Mouse (Mus musculus): ENCODE data around the gene Traf5. TPM values are rescaled to one million over a fixed set of nuclear protein-coding genes. Genes with fewer than 3 reads are reported as not detected.

Gene Traf5
- polyA plus RNA-seq, 1 experiment from 2014 or later, result 8.1 TPM

GRCm38 (mm10) chr1:192109169-192109568, 16.8 kb upstream of the Traf5 start:
- Histone ChIP-seq H3K27me3 (no peaks in the 10 kb centered on the region), H3K36me3 (peaks cover 34% of the 10 kb centered on the region), H3K4me3 (replicated peaks) (no peak overlapping the region), H3K27ac (no peak overlapping the region), H3K4me2 (no peak overlapping the region), H3K9me3 (replicated peaks) (no peaks in the 10 kb centered on the region), H3K9ac (no peak overlapping the region), H3K4me1 (replicated peaks) (peaks cover 17% of the 10 kb centered on the region)
- ATAC-seq (ENCODE audit: low read depth) (no peak), DNase-seq (no peak)
- WGBS (ENCODE audit: insufficient replicate concordance), result 73% methylated on average over 6 of the region's 6 CpGs

GRCm38 (mm10) chr1:192107352-192107751, 15.0 kb upstream of the Traf5 start:
- Histone ChIP-seq H3K9me3 (replicated peaks) (no peaks in the 10 kb centered on the region), H3K4me1 (replicated peaks) (peaks cover 25% of the 10 kb centered on the region), H3K36me3 (peaks cover 35% of the 10 kb centered on the region), H3K27ac (no peak overlapping the region), H3K4me2 (no peak overlapping the region), H3K9ac (no peak overlapping the region), H3K4me3 (replicated peaks) (no peak overlapping the region), H3K27me3 (no peaks in the 10 kb centered on the region)
- DNase-seq, result no peak
- peak; percentile 85 for ATAC-seq (ENCODE audit: low read depth)
- WGBS (ENCODE audit: insufficient replicate concordance), result 17% methylated on average over 2 of the region's 2 CpGs

GRCm38 (mm10) chr1:192105902-192106389, 13.6 kb upstream of the Traf5 start:
- WGBS (ENCODE audit: insufficient replicate concordance), result 75% methylated on average over 4 of the region's 4 CpGs
- DNase-seq (no peak), ATAC-seq (ENCODE audit: low read depth) (no peak)
- peaks cover 32% of the 10 kb centered on the region for H3K4me1 ChIP-seq (replicated peaks)
- H3K27ac ChIP-seq, result no peak overlapping the region
- H3K27me3 ChIP-seq, result no peaks in the 10 kb centered on the region
- H3K9ac ChIP-seq, result no peak overlapping the region
- H3K36me3 ChIP-seq, result peaks cover 38% of the 10 kb centered on the region
- no peak overlapping the region for H3K4me2 ChIP-seq
- no peak overlapping the region for H3K4me3 ChIP-seq (replicated peaks)
- H3K9me3 ChIP-seq (replicated peaks), result no peaks in the 10 kb centered on the region

- Histone ChIP-seq H3K4me2 (no peak overlapping the region; the same call in 1 of the 2 replicates), H3K9me3 (replicated peaks) (no peaks in the 10 kb centered on the region), H3K36me3 (peaks cover 35% of the 10 kb centered on the region), H3K4me3 (replicated peaks) (no peak overlapping the region), H3K9ac (no peak overlapping the region), H3K4me1 (replicated peaks) (peaks cover 29% of the 10 kb centered on the region), H3K27ac (no peak overlapping the region), H3K27me3 (no peaks in the 10 kb centered on the region)
- DNase-seq (no peak), ATAC-seq (ENCODE audit: low read depth) (peak; percentile 63)
- WGBS (ENCODE audit: insufficient replicate concordance), result 87% methylated on average over 9 of the region's 9 CpGs
Measured at GRCm38 (mm10) chr1:192104021-192104420, 11.7 kb upstream of the Traf5 start.

GRCm38 (mm10) chr1:192103176-192103575, 10.8 kb upstream of the Traf5 start:
- Histone ChIP-seq H3K4me2 (no peak overlapping the region), H3K4me3 (replicated peaks) (no peak overlapping the region), H3K4me1 (replicated peaks) (peaks cover 26% of the 10 kb centered on the region), H3K36me3 (peaks cover 33% of the 10 kb centered on the region), H3K27me3 (no peaks in the 10 kb centered on the region), H3K9me3 (replicated peaks) (no peaks in the 10 kb centered on the region), H3K27ac (0 out of 2 replicates have a peak overlapping the region, but pooled peaks have one; percentile 30), H3K9ac (no peak overlapping the region)
- WGBS (ENCODE audit: insufficient replicate concordance), result 75% methylated on average over 6 of the region's 6 CpGs
- no peak for DNase-seq
- no peak for ATAC-seq (ENCODE audit: low read depth)

GRCm38 (mm10) chr1:192101359-192101758, 9.0 kb upstream of the Traf5 start:
- ATAC-seq (ENCODE audit: low read depth) (no peak), DNase-seq (no peak)
- Histone ChIP-seq H3K4me3 (replicated peaks) (no peak overlapping the region), H3K27me3 (no peaks in the 10 kb centered on the region), H3K4me1 (replicated peaks) (peaks cover 17% of the 10 kb centered on the region; the same call in 1 of the 2 replicates), H3K9ac (no peak overlapping the region), H3K9me3 (replicated peaks) (no peaks in the 10 kb centered on the region), H3K36me3 (peaks cover 30% of the 10 kb centered on the region), H3K4me2 (no peak overlapping the region), H3K27ac (no peak overlapping the region)
- WGBS (ENCODE audit: insufficient replicate concordance), result 61% methylated on average over 8 of the region's 8 CpGs

GRCm38 (mm10) chr1:192100742-192101141, 8.4 kb upstream of the Traf5 start:
- Histone ChIP-seq H3K27me3 (no peaks in the 10 kb centered on the region), H3K27ac (no peak overlapping the region), H3K4me1 (replicated peaks) (peaks cover 17% of the 10 kb centered on the region; the same call in 1 of the 2 replicates), H3K4me2 (no peak overlapping the region), H3K4me3 (replicated peaks) (no peak overlapping the region), H3K9me3 (replicated peaks) (no peaks in the 10 kb centered on the region), H3K36me3 (peaks cover 28% of the 10 kb centered on the region), H3K9ac (no peak overlapping the region)
- 88% methylated on average over 11 of the region's 11 CpGs for WGBS (ENCODE audit: insufficient replicate concordance)
- ATAC-seq (ENCODE audit: low read depth) (no peak), DNase-seq (no peak)

- Histone ChIP-seq H3K27me3 (no peaks in the 10 kb centered on the region), H3K4me2 (no peak overlapping the region), H3K4me1 (replicated peaks) (peaks cover 20% of the 10 kb centered on the region), H3K9me3 (replicated peaks) (no peaks in the 10 kb centered on the region), H3K4me3 (replicated peaks) (no peak overlapping the region), H3K9ac (no peak overlapping the region), H3K27ac (no peak overlapping the region), H3K36me3 (peaks cover 7% of the 10 kb centered on the region)
- DNase-seq, result no peak
- 64% methylated on average over 5 of the region's 5 CpGs for WGBS (ENCODE audit: insufficient replicate concordance)
- no peak for ATAC-seq (ENCODE audit: low read depth)
Measured at GRCm38 (mm10) chr1:192095626-192096025, 3.3 kb upstream of the Traf5 start.

GRCm38 (mm10) chr1:192094451-192095170, 2.3 kb upstream of the Traf5 start:
- H3K4me2 ChIP-seq, result no peak overlapping the region
- no peak overlapping the region for H3K4me3 ChIP-seq (replicated peaks)
- H3K9me3 ChIP-seq (replicated peaks), result no peaks in the 10 kb centered on the region
- H3K27ac ChIP-seq, result no peak overlapping the region
- H3K9ac ChIP-seq, result no peak overlapping the region
- peaks cover 4% of the 10 kb centered on the region; the same call in 1 of the 2 replicates for H3K36me3 ChIP-seq
- ATAC-seq (ENCODE audit: low read depth), result no peak
- H3K4me1 ChIP-seq (replicated peaks), result peaks cover 31% of the 10 kb centered on the region
- H3K27me3 ChIP-seq, result no peaks in the 10 kb centered on the region
- DNase-seq, result peak; percentile 52
- WGBS (ENCODE audit: insufficient replicate concordance), result 42% methylated on average over 13 of the region's 13 CpGs

GRCm38 (mm10) chr1:192092879-192093660, 711 bp upstream of the Traf5 start:
- DNase-seq (peak; percentile 72), ATAC-seq (ENCODE audit: low read depth) (peak; percentile 70)
- Histone ChIP-seq H3K4me2 (peak overlapping the region; percentile 97), H3K4me1 (replicated peaks) (peaks cover 31% of the 10 kb centered on the region), H3K36me3 (peaks cover 3% of the 10 kb centered on the region; the same call in 1 of the 2 replicates), H3K9me3 (replicated peaks) (no peaks in the 10 kb centered on the region), H3K27ac (peak overlapping the region; percentile 70; the same call in 1 of the 2 replicates), H3K9ac (peak overlapping the region; percentile 90), H3K27me3 (no peaks in the 10 kb centered on the region), H3K4me3 (replicated peaks) (peak overlapping the region; percentile 78)
- WGBS (ENCODE audit: insufficient replicate concordance), result 28% methylated on average over 16 of the region's 16 CpGs
